Mouse (Mus musculus): ENCODE results near the gene Cisd2.
A peak's percentile ranks its signal among the peaks of the same experiment; 100 is the strongest.

The Cisd2 gene

DNA sequence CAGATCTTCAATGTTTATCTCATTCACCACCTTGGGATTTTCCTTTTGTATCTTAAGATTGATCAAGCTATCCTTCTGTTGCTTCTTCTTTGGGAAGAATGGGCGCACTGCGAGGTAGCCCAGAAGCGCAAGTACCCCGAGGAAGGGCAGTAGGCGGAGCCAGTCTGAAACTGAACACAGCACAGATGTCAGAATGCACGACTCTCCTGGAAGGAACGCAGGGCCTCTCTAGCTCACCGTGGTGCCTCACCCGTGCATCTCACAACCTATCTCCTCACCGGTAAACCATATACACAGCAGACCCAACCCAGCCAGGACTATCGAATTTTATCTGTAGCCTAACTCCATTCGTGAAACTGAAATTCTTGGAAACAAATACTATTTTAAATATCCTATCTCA, 12.7 kb downstream of the Cisd2 start:
- DNase-seq: no peak

DNA sequence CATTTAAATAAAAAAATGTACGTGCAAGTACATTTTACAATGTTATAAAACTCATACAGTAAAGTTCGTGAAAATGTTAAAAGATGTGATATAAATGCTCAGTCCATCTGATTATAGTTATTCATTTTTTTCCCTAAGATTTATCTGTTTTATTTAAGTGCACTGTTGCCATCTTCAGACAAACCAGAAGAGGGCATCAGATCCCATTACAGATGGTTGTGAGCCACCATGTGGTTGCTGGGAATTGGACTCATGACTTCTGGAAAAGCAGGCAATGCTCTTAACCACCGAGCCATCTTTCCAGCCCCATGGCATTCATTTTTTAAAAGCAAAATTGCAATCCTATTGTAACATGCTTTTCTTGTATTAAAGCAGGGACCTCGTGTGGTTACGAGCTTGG, 14.5 kb downstream of the Cisd2 start:
- no peak for DNase-seq

DNA sequence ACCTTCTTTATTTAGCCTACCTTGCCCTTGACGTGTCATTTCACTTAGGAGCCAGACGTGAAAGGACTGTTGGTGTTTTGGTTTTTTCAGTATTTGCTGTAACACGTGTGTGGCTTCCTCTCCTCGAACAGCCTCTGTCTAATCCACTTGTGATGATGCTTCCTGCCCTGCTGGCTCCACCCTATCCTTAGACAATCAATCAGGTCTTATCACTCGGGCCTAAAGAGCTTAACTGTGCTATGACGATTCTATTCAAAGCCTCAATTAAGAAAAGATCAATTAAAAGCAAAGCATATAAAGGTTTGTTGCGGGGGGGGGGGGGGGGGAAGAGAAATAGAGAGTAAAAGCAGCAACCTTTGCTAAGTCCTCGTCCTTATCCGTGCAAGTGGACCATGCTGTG, 16.4 kb downstream of the Cisd2 start:
- no peak for DNase-seq

DNA sequence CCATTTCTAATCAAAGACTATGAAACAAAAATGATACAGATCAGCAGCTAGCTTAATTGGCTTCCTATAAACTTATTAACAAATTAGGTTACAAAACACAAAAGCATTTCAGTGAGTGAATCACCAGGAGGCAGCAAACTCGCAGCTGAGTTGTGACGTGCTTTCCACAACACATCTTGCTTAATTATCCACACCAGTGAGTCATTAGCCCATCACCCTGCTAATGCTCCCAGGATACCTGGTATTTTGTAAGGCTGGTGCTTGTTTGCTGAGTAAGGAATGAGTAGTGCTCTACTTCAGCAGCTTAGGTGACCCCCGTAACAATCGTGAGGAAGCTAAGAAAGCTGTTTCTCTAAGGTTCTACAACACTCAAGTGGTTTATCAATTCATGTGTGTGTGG, 19.1 kb downstream of the Cisd2 start:
- no peak for DNase-seq

DNA sequence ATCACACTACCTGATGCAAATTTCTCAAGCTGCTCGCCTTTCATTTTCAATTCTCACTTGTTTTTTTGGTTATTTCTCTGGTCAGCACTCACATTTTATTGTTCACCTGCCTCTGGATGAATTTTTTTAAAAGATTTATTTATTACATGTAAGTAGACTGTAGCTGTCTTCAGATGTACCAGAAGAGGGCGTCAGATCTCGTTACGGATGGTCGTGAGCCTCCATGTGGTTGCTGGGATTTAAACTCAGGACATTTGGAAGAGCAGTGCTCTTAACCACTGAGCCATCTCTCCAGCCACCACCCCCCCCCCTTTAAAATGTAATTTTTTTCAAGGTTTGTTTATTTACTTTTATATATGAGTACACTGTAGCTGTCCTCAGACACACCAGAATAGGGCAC, 19.9 kb downstream of the Cisd2 start:
- DNase-seq: no peak

DNA sequence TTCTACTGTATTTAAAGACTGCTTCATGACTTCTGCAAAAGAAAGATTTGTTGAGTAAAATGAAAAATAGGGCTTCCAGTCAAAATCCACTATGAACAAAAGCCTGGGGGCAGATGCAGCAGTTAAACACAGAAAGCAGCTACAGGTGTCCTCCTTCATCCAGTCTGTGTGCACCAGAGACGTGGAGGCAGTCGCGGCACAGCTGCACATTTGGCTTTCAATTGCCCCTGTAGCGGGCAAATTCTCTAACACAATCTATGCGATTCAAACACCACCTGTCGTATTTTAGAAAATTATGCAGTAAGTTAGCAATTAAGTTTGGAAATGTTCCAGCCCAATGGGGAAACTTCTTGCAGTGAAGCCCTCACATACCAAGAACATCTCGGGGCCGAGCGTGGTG, 20.5 kb downstream of the Cisd2 start:
- DNase-seq: no peak

DNA sequence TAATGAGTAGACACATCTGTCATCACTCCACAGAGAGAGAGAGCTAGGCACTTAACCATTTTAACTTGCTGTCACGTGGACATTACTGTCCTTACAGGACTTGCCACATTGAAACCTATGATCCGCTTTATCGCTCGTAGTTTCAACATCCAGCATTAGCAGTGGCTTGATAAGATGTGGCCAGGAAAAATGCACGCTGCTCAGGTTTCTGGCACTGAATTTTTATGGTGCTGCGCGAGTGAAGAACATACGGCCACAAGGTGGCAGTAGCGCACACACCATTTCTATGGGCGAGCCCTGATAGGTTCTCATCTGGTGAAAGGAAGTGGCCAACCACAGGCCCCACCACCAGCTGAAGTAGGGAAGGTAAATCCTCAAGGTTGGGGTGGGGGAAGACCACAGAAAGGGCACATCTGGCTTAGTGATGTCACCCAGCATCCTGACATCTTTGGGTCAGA, 21.5 kb downstream of the Cisd2 start:
- DNase-seq: peak; percentile 94

DNA sequence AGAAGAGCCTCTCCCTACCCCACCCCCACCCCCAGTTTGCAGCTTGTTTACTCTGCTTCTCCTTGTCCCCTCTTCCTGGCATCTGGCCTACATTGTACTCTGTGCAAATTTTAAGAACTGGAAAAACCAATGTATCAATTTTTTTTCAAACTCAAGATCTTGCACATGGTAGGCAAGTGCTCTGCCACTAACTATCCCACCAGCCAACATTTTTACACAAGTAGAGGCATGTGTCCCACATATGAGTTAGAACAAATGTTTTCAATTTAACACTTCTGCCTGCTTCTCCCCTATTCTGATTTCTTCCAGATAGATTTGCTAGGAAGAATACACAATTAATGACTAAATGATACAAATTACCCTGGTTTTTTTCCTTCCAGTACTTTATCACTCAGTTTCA, 26.6 kb downstream of the Cisd2 start:
- no peak for DNase-seq

DNA sequence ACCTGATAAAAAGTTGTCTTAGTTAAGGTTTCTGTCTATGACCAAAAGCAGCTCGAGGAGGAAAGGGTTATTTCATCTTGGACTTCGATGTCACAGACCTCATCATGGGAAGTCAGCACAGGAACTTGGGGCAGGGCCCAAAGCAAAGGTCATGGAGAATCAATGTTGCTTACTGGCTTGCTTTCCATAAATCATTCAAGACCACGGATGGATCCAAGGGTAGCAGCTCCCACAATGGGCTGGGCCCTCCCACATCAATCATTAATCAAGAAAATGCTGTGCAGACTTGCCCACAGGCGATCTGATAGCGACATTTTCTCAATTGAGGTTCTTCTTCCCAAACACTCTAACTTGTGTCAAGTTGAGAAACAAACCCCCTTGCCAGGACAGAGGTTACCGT, 27.6 kb downstream of the Cisd2 start:
- peak; percentile 46 for DNase-seq

DNA sequence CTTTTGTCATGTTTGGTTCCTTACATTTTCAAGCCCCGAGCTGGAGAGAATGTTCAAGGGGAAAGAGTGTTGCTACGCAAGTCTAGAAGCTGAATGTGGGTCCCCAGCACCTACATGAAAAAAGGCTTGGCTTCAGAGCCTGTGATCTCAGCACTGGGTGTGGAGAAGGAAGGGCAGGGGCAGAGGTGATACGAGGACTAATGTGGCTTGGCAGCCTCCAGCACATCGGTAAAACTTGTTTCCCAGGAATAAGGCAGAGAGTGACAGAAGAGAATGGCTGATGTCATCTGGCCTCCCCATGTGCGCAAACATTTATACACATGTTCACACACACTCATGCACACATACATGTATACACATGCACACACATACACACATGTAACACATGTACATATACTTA, 28.6 kb downstream of the Cisd2 start:
- no peak for DNase-seq

DNA sequence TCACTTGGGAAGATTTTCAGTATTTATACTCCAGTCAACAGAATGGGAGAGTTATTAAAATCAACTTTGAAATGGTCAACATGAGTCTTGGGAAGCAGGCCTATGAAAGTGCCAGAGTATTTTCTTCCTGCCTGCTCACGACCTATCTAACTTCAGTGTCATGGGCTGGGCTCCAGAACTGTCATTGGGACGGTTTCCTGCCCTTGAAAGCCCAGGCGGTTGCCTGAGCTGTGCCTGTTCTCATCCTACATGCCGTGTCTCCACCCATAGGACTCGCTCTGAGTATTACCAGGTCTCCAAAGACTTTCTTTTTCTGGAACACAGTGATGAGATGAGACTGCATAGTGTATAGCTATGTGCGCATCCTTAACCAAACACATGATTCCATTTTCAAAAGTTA, 30.5 kb downstream of the Cisd2 start:
- peak; percentile 46 for DNase-seq

DNA sequence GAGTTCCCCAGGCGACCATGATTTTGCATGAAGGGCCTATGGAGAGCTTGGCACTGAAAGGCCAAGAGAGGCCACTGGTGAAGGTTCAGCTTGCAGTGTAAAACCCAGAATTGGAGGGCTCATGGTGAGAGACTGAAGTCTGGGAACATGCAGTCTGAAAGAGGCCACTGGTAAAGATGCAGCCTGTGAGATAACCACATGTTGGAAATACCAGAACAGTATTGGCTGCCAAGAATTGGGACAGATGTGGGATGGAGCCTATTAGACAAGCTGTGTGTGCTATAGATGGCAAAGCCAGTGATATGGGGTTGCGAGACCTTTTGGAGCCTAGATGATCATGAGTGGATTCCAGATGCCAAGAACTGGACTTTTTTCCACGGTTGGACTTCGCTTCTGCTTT, 43.9 kb downstream of the Cisd2 start:
- DNase-seq: no peak

DNA sequence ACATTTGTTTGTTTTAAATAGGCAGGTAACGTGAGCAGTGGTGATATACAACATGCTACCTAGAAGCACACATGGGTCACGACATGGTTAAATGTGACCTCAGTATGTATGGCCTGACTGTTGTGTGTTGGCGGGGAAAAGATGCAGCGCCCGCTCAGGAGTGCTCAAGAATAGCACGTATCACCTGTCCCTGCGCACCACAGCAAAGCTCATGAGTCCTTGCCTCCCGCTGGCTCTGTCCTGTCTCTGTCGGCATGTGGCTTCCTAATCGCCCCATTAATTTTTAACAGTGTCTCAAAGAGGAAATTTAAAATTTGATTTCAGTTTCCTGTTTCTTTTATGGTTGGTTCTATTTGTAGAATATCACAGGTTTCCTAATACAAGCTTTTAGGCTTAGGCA, 46.3 kb downstream of the Cisd2 start:
- no peak for DNase-seq

DNA sequence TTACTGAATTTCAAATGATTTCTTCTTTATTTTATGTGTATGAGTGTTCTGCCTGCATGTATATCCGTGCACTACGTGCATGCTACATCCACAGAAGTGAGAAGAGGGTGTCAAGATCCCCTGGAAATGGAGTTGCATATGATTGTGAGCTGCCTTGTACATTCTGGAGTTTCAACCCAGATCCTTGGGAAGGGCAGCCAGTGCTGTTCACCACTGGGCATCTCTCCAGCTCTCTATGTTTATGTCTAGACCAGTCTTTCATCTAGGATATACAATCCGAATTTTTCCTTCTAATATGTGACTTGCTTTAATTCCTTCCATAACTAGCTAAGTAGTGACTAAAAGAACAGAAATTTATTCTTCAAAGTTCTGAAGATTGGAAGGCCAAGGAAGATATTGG, 47.9 kb downstream of the Cisd2 start:
- DNase-seq: no peak

DNA sequence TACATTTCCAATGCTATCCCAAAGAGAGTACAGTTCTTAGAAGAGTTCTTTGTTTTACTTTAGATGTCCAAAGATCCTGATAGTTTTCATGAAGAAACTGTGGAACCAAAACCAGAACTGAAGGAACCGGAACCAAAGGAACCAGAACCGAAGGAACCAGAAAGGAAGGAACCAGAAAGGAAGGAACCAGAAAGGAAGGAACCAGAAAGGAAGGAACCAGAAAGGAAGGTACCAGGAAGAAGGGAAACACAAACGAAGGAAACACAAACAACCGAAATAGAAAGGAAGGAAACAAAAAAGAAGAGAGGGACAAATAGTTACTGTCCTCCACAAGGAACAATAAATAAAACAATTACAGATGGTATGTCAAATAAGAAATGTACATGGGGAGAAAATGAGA, 66.3 kb downstream of the Cisd2 start:
- no peak for DNase-seq
